Mouse (Mus musculus) hindlimb bud, embryonic 11.5 days (tissue): ENCODE measurements around the gene Zfp91.
"Not testable (repeated sequence)": the region's sequence is repeated elsewhere in the genome, so short reads cannot be mapped to it uniquely, and the experiment has no call there.

ENCODE experiments used
- DNase-seq: peaks from one replicate; pipeline ENCODE4 v3.0.0-alpha.2; 2012; ENCODE audit warnings: low read depth, low spot score; ENCODE audit errors: extremely low spot score

Gene Zfp91

DNA sequence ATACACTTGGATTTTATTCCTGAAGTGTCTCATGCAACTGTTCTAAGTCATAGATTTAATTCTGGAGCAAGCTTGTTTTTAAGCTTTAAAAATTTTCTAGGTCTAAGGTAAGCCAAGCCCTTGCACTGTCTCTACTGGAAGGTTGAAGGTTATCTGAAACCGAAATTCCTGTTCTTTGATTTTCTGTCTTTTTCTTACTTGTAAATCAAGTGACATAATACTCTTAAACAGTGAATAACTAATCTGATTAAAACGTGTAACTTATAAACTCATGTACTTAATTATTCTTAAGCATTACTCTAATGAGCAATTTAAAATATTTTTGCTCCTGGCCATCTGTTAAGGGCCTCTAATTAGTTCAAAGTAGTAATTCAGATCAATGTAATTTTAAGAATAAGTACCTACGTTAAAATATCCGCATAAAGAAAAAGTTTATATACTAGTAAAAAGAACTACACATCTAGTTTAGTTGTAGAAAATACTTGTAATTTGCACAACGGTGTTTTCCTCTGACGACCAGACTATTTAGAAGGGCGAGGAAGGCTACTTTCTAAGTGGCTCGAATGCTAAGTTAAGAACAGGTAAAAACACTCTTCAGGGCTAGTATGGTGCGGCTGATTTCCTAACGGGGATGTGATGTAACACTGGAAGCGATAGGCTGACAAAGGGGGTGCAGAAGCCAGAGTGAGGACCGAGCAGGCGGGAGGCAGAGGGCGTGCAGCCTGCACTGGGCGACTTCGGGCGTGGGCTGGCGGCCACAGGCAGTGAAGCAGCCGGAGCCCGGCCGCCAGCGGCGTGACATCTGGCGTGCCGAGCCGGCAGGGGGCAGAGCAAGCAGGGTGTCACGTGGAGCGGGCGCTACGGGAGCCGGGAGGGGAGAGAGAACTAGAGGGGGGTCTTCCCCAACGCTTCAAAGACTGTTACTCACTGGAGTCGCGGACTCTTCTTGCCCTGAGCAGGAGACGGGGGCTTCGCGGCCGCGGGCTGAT is 1.6 kb downstream of the Zfp91 start:
- DNase-seq, result peak; percentile 37

DNA sequence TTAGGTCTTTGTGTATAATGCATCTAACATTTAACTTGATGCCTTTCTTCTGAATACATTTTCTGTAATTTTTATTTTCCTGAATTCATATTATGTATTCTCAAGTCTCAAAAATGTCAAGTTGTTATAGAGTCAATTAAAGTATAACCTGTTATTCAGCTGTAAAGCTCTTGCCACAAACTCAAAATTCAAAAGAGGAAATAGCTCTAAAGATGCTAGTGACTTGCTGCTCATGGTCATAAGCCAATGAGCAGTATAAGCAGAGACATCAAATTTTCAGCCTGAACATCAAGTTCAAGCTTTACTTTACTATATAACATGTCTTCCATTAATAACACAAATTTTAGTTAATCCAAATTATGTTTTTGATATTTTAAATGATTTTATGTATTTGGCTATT is 3.6 kb downstream of the Zfp91 start:
- DNase-seq, result no peak

DNA sequence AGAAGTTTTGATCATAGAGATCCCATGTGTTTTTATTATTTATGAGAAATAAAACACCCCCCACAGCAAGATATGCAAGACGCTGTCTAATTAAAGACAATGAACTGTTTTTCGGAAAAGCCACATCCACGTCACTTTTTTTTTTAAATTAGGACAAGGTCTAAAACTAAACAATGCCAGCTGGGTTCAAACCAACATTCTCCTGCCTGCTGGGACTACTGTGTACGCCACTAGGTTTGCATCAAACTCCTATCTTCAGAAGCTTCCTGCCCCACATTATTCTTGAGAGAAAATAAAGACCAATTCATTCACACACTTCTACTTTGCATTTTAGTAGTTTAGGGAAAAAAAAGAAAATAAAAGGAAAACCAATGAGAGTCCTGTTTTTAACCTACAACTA is 8.2 kb downstream of the Zfp91 start:
- no peak for DNase-seq

DNA sequence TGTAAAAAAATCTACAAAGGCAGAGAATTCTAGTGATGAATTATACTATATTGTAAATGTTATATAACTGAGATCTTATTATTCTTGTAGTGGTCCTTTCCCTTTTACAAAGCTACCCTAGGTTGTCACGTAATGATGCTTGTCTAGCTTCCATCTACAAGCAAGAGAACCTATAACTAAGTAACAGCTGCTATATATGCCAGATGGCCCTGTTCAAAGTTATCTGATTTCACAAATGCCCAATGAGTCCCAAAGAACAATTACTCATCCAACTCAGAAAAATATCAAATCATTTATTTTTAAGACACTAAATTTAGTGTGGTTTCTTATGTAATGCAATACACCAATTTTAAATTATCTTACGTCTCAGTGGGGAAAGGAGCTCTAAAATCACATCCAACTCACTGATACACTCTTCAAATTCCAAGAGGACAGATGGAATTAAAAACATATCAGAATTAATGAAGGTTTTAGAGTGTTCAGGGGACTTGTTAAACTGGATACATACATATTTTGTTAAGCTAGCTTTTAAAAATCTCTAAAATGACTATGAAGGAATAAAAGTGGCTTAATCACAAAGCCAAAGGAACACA is 9.0 kb downstream of the Zfp91 start:
- DNase-seq, result no peak

DNA sequence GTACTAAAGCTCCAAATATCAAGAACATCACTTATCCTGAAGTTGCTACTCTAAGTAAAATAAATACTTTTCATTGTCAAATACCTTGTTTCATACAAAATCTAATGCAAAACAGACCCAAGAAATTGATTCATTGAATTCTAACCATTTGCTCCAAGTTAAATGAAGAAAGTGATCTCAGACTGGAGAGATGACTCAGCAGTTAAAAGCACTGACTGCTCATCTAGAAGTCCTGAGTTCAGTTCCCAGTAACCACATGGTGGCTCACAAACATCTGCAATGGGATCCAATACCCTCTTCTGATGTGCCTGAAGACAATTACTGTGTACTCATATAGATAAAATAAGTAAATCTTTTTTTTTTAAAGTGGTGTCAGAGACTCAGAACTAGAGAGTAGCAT is 15.5 kb downstream of the Zfp91 start:
- DNase-seq, result no peak

DNA sequence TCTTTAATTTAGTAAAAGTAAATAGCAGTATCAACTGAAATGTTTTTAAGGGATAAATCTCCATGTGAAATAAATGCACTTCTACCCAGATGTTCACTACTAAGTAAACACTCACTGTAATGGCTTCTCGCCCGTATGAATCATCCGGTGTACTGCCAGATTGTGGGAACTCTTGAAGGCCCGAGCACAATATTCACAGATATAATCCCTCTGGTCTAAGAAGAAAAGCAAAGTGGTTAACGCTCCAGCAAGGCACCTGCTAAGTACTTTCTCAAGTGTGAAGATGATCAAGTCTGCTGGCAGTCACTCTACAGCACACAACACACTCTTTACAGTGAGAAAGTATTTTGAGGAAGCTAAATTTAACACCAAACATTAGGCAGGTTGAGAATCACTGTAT is 25.0 kb downstream of the Zfp91 start:
- DNase-seq, result no peak

DNA sequence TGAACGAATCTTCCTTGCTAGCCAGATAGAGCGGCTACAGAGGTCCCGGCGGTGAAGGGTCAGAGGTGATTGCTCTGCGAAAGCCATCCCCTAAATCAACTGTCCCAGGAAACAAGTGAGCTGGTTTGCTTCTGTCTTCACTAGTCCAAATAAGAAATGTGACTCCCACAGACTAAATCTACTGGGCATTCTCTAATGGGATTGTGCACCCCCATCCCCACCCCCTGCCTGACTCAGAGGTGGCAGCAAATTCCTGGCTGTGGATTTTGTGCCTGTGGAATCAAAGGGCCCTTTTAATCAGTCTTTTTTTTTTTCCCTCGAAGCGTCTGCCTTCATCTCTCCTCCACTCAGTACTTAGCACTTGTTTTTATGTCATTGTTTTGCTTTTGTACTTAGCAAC is 30.6 kb downstream of the Zfp91 start, which contains the start of gene Cntf:
Gene Cntf (minus strand): TSS at position 325 of the 400 bp plus-strand sequence.
- no peak for DNase-seq

DNA sequence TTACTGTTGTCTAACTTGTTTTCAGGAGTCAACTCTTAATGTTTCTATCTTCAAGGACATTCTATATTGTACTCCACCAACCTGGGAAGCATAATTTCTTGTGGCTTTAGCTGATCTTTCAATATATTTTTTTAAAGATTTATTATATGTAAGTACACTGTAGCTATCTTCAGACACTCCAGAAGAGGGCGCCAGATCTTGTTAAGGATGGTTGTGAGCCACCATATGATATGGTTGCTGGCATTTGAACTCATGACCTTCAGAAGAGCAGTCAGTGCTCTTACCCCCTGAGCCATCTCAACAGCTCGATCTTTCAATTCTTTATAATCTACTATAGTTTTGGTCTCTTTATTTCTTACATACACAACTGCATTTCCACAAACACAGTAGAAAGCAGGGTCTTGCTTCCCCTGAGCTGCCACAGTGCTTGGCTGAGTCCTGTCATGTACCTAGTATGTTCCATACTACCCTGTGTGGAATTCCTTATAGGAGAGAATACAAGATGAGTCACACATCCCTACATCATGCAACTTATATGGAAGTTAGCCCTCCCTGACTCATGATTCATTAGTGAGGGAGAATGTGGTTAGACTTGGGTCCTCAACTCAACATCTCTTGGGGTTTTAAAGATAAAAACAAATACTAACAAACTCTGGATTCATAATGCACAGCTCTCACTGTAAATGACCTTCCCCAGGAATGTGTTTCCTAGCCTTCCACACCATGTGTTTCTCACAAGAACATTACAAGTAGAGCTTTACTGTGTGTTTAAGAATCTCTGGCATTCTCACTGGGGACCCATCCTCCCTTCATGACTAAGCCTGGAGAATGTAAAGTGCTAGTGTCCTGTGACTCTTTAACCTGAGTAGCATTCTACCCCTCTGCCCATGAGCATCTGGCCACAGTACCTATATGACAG is 33.5 kb downstream of the Zfp91 start:
- no peak for DNase-seq

DNA sequence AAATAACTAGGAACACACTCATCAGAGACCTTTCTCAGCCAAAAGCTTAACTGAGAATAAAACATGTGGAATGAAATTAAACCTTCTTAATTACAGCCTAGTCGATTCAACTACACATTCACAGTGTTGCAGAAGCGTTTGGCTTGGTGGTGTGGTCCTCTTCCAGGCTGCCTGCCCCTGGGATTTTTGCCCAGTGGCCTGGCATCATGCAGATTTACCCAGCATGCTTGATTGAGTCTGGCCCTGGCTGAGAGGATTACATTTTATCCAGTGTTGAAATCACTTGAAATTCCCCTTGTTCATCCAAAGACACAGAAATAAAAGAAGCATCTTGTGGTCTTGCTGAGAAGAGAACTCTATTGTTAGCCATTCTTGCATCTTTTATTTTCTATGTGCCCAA is 36.3 kb downstream of the Zfp91 start:
- no peak for DNase-seq

DNA sequence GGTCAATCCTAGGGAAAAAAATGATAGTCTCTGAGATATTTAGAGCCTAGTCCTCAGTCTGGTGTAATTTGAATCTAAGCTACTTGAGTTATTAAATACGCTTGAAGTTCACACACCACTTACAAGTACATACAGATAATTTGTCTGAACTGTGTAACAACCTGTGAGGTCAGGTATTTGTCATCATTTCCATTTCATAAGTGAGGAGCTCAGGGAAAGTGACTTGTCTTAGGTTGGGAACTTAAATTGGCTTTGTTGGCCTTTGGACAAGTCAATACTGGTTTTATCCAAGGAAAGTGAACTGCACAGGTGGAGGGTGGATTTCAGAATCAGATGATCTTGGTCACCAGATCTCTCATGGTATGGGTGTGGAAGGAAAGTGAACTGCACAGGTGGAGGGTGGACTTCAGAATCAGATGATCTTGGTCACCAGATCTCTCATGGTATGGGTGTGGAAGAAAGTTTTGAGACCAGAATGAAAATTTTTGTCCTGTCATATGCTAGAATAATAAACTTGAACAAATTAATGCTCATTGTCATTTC is 36.9 kb downstream of the Zfp91 start:
- DNase-seq, result no peak

DNA sequence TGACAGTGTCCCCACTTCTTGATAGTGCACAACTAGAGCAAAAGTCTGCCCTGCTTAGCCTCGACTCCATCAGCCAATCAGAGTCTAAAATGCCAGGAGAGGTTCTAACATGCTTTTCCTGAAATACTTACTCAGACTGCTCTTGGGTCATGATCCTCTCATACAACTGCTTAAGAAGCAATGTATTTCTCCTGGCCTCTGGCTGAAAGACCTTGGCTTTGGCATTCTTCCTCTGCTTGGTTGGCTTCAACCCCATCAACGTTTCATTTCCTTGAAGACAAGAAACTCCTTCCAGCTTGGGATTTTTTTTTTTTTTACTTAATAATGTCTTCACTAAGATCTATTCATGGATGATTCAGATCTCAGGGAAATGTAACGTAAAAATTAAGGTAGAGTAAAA is 39.6 kb downstream of the Zfp91 start:
- no peak for DNase-seq

DNA sequence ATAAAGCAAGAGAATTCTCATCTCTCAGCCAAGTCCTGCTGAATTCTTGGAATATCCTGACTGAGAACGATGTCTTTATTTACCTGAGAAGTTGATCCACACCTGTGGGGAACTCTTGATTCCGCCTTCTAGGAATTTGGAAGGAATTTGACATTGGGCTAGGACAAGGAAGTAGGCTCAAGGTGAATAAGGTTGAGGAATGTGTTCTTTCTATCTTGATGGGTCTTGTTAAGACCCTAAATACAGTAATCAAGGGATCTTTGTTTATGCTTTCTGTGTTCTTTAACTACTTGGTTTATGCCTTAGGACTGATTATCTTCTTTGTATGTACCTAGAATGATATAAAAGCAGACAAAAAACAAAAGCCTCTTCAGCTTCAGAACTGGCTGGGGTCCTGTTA is 64.0 kb downstream of the Zfp91 start:
- DNase-seq, result no peak

DNA sequence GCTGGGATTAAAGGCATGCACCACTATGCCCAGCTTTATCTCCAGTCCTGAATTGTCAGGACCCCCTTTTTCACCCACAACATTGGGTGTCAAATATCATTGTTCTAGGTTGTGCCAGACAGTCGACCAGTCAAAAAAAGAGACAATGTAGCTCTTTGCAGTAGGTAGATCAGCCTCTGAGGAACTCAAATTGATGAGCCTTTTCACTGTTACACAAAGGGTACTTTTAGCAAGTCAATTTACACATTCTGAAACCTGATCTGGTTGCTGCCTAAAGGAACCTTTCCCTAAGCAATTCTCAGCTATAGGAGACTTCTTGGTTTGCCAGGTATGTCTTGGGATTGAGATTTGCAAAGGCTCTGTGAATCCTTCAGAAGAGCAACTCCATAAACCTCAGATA is 64.9 kb downstream of the Zfp91 start:
- DNase-seq, result no peak

DNA sequence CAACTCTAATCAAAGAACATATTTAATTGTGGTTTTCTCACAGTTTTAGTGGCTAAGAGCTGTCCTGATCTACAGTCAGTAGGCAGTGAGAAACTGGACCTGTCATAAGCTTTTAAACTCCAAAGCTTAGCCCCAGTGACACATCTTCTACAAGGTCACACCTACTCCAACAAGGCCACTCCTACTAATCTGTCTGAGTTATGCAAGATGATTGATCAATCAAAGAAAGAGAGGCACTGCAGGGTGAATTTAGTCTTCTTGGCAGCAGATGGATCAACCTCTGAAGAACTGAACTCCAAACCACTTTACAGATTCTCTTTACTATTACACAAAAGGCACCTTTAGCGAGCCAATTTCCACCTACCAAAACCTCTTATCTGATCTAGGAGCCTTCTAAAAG is 70.1 kb downstream of the Zfp91 start:
- no peak for DNase-seq

DNA sequence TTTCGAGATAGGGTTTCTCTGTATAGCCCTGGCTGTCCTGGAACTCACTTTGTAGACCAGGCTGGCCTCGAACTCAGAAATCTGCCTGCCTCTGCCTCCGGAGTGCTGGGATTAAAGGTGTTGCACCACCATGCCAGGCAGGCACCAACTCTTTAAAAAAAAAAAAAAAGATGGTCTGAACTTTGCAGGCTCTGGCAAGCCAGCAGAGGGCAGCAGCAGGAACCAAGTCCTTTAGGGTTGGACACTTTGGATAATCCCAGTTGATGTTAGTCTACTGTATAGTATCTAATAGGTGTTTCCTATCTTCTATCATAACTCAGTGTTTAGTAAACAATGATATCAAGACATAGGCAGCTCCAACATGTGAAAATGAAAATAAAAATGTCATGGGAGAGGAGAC is 73.6 kb downstream of the Zfp91 start:
- DNase-seq, result no peak

DNA sequence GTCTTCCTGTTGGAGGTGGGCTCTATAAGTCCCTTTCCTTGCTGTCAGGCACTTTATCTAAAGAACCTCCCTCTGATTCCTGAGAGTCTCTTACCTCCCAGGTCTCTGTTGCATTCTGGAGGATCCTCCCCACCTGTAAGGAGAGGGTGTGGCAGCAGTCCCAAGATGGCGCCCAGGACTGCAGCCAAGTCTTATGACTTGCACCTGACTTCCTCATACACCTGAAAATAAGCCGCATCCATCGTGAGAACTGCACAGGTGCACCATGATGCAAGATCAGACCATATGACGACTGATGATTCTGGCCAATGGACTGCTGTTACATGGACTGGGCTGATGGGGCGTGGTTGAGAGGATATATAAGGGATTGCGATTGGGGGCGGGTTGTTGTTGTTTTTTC is 74.3 kb downstream of the Zfp91 start:
- DNase-seq, result not testable (repeated sequence)

DNA sequence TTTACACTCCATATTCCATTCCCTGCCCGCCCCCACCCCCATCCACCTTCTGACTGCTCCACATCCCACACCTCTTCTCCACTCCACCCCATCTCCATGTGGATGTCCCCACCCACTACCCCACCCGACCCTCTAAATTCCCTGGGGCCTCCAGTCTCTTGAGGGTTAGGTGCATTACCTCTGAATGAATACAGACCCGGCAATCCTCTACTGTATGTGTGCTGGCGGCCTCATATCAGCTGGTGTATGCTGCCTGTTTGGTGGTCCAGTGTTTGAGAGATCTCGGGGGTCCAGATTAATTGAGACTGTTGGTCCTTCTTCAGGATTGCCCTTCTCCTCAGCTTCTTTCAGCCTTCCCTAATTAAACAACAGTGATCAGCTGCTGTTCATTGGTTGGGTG is 75.0 kb downstream of the Zfp91 start:
- not testable (repeated sequence) for DNase-seq

DNA sequence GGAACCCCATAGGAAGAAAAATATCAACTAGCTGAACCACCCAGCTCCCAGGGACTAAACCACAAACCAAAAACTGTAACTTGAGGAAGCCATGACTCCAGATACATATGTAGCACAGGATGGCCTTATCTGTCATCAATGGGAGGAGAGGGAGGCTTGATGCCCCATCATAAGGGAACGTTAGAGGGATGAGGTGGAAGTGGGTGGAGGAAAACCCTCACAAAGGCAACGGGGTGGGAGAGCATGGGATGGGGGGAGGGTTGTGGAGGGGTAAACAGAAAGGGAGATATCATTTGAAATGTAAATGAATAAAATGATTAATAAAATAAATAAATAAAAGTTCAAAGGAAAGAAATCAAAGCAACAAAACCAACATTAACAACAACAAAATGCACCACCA is 75.5 kb downstream of the Zfp91 start:
- DNase-seq, result no peak

DNA sequence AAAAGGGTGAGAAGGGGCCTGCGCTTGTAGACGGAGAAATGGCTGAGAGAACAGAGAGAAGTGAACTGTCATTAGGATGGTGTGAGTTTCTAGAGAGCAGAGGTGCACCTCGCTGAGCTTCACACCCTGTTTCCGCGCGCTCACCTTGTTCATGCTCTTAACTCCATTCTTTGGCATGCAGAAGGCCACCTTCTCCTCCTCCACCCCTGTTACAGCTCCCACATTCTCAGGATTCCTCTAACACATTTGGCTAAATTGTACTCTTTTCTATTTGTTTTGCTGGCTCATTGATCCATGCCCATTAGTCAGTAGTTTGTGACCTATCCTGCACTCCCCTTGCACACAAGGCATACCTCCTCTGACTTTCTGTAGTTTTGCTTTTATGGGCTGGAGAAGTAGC is 76.7 kb downstream of the Zfp91 start:
- no peak for DNase-seq
